ENCODE assay signal across 11 mouse cellular contexts in the genomic region with DNA sequence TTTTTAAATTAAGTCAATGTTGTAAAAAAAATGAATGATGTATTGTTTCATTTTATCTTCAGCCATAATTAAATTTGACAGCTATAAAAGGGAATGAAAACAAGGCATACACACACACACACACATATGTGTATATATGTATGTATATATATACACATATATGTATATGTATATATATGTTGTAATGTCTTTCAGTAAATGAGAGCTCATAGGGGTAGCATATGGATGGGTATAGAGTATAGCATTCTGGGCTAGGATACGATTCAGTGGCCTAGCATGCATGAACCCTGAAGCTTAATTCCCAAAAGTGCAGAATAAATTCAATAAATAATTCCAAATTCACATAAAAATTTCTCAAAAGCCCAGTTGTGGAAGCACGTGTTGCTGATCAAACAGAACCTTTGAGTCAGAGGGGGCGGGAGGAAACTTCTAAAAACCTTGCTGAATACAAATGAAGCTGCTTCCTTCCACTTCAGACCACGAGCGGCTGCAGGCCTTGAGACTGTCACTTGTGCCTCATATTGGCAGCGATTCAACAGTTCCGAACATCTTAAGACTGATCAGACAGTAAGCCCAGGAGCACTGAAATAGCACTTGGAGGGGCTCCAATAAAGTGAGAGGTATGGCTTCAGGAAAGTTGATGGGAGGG. TPM values are rescaled to one million over a fixed set of nuclear protein-coding genes. Genes with fewer than 3 reads are reported as not detected.
DNase-seq lines count a peak whose midpoint lies in the region; ATAC-seq and TF ChIP-seq lines count a peak whose summit lies in the region.
"Had no signal": no experiment of that assay in that cellular context is flagged by ENCODE, and none has a peak within 500 bp of the region (broad histone marks: within the 10 kb centered on the region; RNA-seq: fewer than 3 reads in every experiment).

No protein-coding gene starts in this region.

- peaks cover 8% of the 10 kb centered on the region for H3K4me1 ChIP-seq in hindbrain, embryonic 13.5 days (replicated peaks)
- no peaks in the 10 kb centered on the region; the same call in 1 of the 2 replicates for H3K4me1 ChIP-seq in hindbrain, postnatal 0 days (ENCODE audit: insufficient read depth, low read length)
- H3K4me1 ChIP-seq in midbrain, embryonic 15.5 days = peaks cover 4% of the 10 kb centered on the region

- no peaks in the 10 kb centered on the region for H3K9me3 ChIP-seq in hindbrain, embryonic 13.5 days
- H3K9me3 ChIP-seq in hindbrain, postnatal 0 days (ENCODE audit: low read length) = no peaks in the 10 kb centered on the region
- no peaks in the 10 kb centered on the region for H3K9me3 ChIP-seq in midbrain, embryonic 15.5 days
- H3K9me3 ChIP-seq: limb, embryonic 12.5 days; megakaryocyte, embryonic 14.5 days had no signal

- H3K4me3 ChIP-seq in hindbrain, embryonic 13.5 days = no peak overlapping the region
- no peak overlapping the region for H3K4me3 ChIP-seq in hindbrain, postnatal 0 days (ENCODE audit: low read length)
- H3K4me3 ChIP-seq in midbrain, embryonic 15.5 days = no peak overlapping the region
- H3K4me3 ChIP-seq: erythroblast, embryonic 14.5 days; limb, embryonic 12.5 days had no signal

- H3K36me3 ChIP-seq in hindbrain, embryonic 13.5 days = no peaks in the 10 kb centered on the region
- no peaks in the 10 kb centered on the region for H3K36me3 ChIP-seq in hindbrain, postnatal 0 days (ENCODE audit: insufficient read depth, low read length)
- no peaks in the 10 kb centered on the region for H3K36me3 ChIP-seq in midbrain, embryonic 15.5 days (replicated peaks)
- H3K36me3 ChIP-seq: limb, embryonic 12.5 days had no signal

- 58% methylated on average over 7 of the region's 7 CpGs for WGBS in hindbrain, embryonic 13.5 days
- WGBS in hindbrain, postnatal 0 days = 51% methylated on average over 7 of the region's 7 CpGs
- 53% methylated on average over 7 of the region's 7 CpGs for WGBS in midbrain, embryonic 15.5 days

- no peak overlapping the region for H3K4me2 ChIP-seq in hindbrain, embryonic 13.5 days
- H3K4me2 ChIP-seq in hindbrain, postnatal 0 days (ENCODE audit: low read depth, low read length) = no peak overlapping the region
- H3K4me2 ChIP-seq in midbrain, embryonic 15.5 days = no peak overlapping the region
- H3K4me2 ChIP-seq: limb, embryonic 12.5 days had no signal

- H3K9ac ChIP-seq in hindbrain, embryonic 13.5 days = no peak overlapping the region
- no peak overlapping the region for H3K9ac ChIP-seq in hindbrain, postnatal 0 days (replicated peaks; ENCODE audit: low read length)
- H3K9ac ChIP-seq in midbrain, embryonic 15.5 days = no peak overlapping the region
- H3K9ac ChIP-seq: limb, embryonic 12.5 days had no signal

- no peak for DNase-seq in hindbrain, postnatal 0 days (ENCODE audit: low spot score)
- peak; percentile 18 to 27 for DNase-seq in B cell, adult 2 months
- DNase-seq in MEL-GATA-1-ER (ENCODE audit: extremely low read depth, low read depth) = peak; percentile 51
- DNase-seq in adrenal gland, adult 18-20 months (ENCODE audit: low spot score in 2 of 2) = no peak
- DNase-seq in cerebellum, postnatal 25 days = no peak
- no peak for DNase-seq in lung, adult 18-20 months

- H3K27ac ChIP-seq in hindbrain, embryonic 13.5 days = no peak overlapping the region
- H3K27ac ChIP-seq in hindbrain, postnatal 0 days = no peak overlapping the region
- H3K27ac ChIP-seq in midbrain, embryonic 15.5 days = no peak overlapping the region
- H3K27ac ChIP-seq: limb, embryonic 12.5 days had no signal

- TF ChIP-seq CTCF in hindbrain, postnatal 0 days (IDR thresholded peaks at IDR 0.05; ENCODE audit: low read depth) = no peak

- H3K27me3 ChIP-seq in hindbrain, embryonic 13.5 days = peaks cover 30% of the 10 kb centered on the region
- no peaks in the 10 kb centered on the region for H3K27me3 ChIP-seq in hindbrain, postnatal 0 days (ENCODE audit: insufficient read depth, low read length)
- H3K27me3 ChIP-seq in midbrain, embryonic 15.5 days (replicated peaks) = peaks cover 18% of the 10 kb centered on the region

- peak; percentile 55; the same call in 1 of the 2 replicates for ATAC-seq in hindbrain, embryonic 13.5 days (ENCODE audit: low FRiP score)
- no peak for ATAC-seq in hindbrain, postnatal 0 days
- ATAC-seq in midbrain, embryonic 15.5 days (replicated peaks) = peak; percentile 43; the same call in 1 of the 2 replicates

RNA-seq across cellular contexts. Expression of a gene that starts 6.9 kb away (rescaled TPM):
- 2.8 and 3.5 TPM in 2 replicates for polyA plus RNA-seq in hindbrain, embryonic 13.5 days (2015; fragmentation: Nextera tagmentation; extraction: Ambion mirVana)
- total RNA-seq in hindbrain, postnatal 0 days (2014; rRNA removed) = 4.7 and 4.9 TPM in 2 replicates
- 3.0 and 3.3 TPM in 2 replicates for polyA plus RNA-seq in hindbrain, postnatal 0 days (2015; fragmentation: Nextera tagmentation; extraction: Ambion mirVana)
- polyA plus RNA-seq in midbrain, embryonic 15.5 days (2015; fragmentation: Nextera tagmentation; extraction: Ambion mirVana) = 1.3 and 1.6 TPM in 2 replicates
- 1 to 10 TPM; 1.1 to 1.3 TPM for total RNA-seq in adrenal gland, adult 18-20 months (2021)

RNA-seq across cellular contexts. Expression of a gene that starts 51.8 kb away (rescaled TPM):
- polyA plus RNA-seq in hindbrain, embryonic 13.5 days (2015; fragmentation: Nextera tagmentation; extraction: Ambion mirVana) = 55.7 and 59.8 TPM in 2 replicates
- total RNA-seq in hindbrain, postnatal 0 days (2014; rRNA removed) = 21.3 TPM in 2 replicates
- polyA plus RNA-seq in hindbrain, postnatal 0 days (2015; fragmentation: Nextera tagmentation; extraction: Ambion mirVana) = 39.3 and 44.9 TPM in 2 replicates
- polyA plus RNA-seq in midbrain, embryonic 15.5 days (2015; fragmentation: Nextera tagmentation; extraction: Ambion mirVana) = 56.1 and 56.4 TPM in 2 replicates
- total RNA-seq in adrenal gland, adult 18-20 months (2021) = 10 to 100 TPM; 37.4 to 51.1 TPM

Comparison
In these comparisons a context has a peak if more than half of its experiments do, and no peak if none do; other contexts are left out.
1. DNase-seq: peak in B cell, adult 2 months (2 of 2) and MEL-GATA-1-ER (single experiment); none in hindbrain, postnatal 0 days (single experiment), adrenal gland, adult 18-20 months (0 of 2), cerebellum, postnatal 25 days (0 of 2) and lung, adult 18-20 months (0 of 2).